Mouse (Mus musculus) olfactory bulb, adult 2 months (tissue): ENCODE results near the gene Adora1. TPM values are rescaled to one million over a fixed set of nuclear protein-coding genes. Genes with fewer than 3 reads are reported as not detected.
"Not testable (repeated sequence)": the region's sequence is repeated elsewhere in the genome, so short reads cannot be mapped to it uniquely, and the experiment has no call there.

Source experiments
- H3K27ac ChIP-seq: fragments of 200-500 bp; 2 replicates; pipeline ENCODE4 v1.5.1; 2012; ENCODE audit warnings: low read depth, low read length; ENCODE audit not compliant: insufficient read depth
- H3K4me1 ChIP-seq: fragments of 200-500 bp; 2 replicates; pipeline ENCODE4 v1.6.1; 2012; ENCODE audit warnings: low read length; ENCODE audit not compliant: control insufficient read depth, insufficient read depth
- H3K4me3 ChIP-seq: fragments of 200-500 bp; 2 replicates; pipeline ENCODE4 v1.5.1; 2012; ENCODE audit warnings: mild to moderate bottlenecking, low read depth, low read length, moderate library complexity; ENCODE audit not compliant: insufficient read depth
- CTCF ChIP-seq: fragments of 200-500 bp; IDR thresholded peaks from 2 replicates; pipeline ENCODE4 v1.5.1; 2012; ENCODE audit warnings: low read depth, mild to moderate bottlenecking, low read length, moderate library complexity; ENCODE audit not compliant: insufficient read depth
- POLR2A ChIP-seq: fragments of 200-500 bp; IDR thresholded peaks from 2 replicates; pipeline ENCODE4 v1.6.1; 2012; ENCODE audit warnings: mild to moderate bottlenecking, low read depth, low read length, moderate library complexity; ENCODE audit not compliant: insufficient read depth
- WGBS: fragments of 180-500 bp; shearing (Covaris S2); methylation state at CpG from one replicate; pipeline ENCODE4 v1.1.7; 2018; 5-methylcytosine and 5-hydroxymethylcytosine counted together
- polyA plus RNA-seq: library from polyadenylated mRNA; stranded (reverse); fragments of >200 nt; gene quantifications from 2 replicates; pipeline ENCODE4 v1.2.4, GENCODE M21; 2012; ENCODE audit warnings: low replicate concordance; ENCODE audit not compliant: missing spikeins, insufficient read depth, insufficient read length

The Adora1 gene
- polyA plus RNA-seq, 1 experiment: not detected

DNA sequence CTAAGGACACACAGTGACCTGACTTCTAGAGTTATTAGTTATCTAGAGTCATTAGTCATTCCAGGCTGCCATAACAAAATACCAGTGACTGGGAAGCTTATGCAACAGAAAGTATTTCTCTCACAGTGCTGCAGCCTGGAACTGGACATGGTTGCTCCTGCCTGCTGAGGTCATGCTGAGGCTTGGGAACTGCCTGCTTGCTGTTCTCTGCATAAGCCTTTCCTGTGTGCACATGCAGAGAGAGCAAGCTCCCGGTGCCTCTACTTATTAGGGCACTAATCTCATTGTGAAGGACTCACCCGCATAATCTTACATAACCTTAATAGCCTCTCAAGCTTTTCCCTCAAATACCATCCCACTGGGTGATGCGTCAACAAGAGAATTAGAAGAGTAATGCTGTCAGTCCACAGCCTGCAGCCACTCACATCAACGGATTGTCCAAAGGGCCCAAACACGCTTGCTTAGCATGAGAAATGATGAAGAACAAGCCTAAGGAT is 37.6 kb upstream of the Adora1 start:
- no peak for TF ChIP-seq CTCF
- no peak for TF ChIP-seq POLR2A
- no peak overlapping the region for H3K4me3 ChIP-seq
- peaks cover 12% of the 10 kb centered on the region for H3K4me1 ChIP-seq
- WGBS: 64% methylated on average over 5 of the region's 5 CpGs
- no peak overlapping the region for H3K27ac ChIP-seq

DNA sequence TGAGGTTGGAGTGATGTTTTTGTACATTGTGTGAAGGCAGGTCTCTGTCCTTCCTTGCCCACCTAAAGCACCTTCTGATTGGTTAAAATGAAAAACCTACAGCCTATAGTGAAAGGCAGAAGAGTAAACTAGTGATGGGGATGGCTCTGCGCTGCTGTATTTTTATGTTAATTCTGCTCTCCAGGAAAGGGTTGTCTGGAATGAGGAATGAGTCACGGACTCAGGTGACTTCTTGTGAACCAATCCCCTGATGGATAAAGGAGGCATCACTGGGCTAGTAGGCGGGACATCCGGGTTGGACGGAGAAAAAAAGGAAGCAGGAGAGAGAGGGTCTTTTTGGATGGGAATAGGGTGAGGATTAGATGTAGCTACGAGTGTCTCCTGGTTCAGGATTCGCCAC is 34.8 kb upstream of the Adora1 start:
- Histone ChIP-seq H3K4me1 (peaks cover 7% of the 10 kb centered on the region), H3K27ac (no peak overlapping the region), H3K4me3 (no peak overlapping the region)
- TF ChIP-seq CTCF (no peak), POLR2A (no peak)
- 81% methylated on average over 7 of the region's 7 CpGs for WGBS

DNA sequence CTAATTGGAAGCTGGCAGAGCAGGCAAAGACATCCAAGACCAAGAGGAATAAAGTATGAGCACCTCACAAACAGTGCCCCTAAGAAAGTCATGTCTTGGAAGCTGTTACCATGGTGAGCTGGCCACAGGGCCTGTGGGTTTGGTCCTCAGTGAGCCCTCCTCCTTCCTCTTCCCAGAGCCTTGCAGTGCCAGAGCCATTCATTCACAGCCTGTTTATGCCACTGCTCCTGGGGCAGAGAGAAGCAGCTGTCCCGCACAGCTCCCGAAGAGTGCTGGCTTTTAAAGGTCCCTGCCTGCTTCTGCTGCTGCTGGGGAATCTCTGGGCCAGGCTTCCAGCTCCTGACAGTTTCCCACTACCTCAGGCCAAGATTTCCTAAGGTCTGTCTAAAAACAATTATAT is 30.6 kb upstream of the Adora1 start:
- Histone ChIP-seq H3K4me3 (no peak overlapping the region), H3K4me1 (no peaks in the 10 kb centered on the region), H3K27ac (no peak overlapping the region)
- WGBS: 55% methylated on average over 2 of the region's 2 CpGs
- no peak for TF ChIP-seq CTCF
- no peak for TF ChIP-seq POLR2A

- TF ChIP-seq POLR2A (no peak), CTCF (no peak)
- no peak overlapping the region for H3K27ac ChIP-seq
- H3K4me3 ChIP-seq: no peak overlapping the region
- H3K4me1 ChIP-seq: no peaks in the 10 kb centered on the region
- 94% methylated on average over 6 of the region's 6 CpGs for WGBS
These were observed 29.1 kb upstream of the Adora1 start for GRCm38 (mm10) chr1:134264341-134264740.

- not testable (repeated sequence) for H3K4me1 ChIP-seq, H3K27ac ChIP-seq, H3K4me3 ChIP-seq
- 91% methylated on average over 1 of the region's 1 CpGs for WGBS
These were observed 14.4 kb upstream of the Adora1 start for GRCm38 (mm10) chr1:134249681-134250080.

- no peak for TF ChIP-seq POLR2A
- no peak for TF ChIP-seq CTCF
- WGBS: 67% methylated on average over 4 of the region's 4 CpGs
- peaks cover 14% of the 10 kb centered on the region for H3K4me1 ChIP-seq
- no peak overlapping the region for H3K27ac ChIP-seq
- no peak overlapping the region for H3K4me3 ChIP-seq
These were observed 11.4 kb upstream of the Adora1 start for GRCm38 (mm10) chr1:134246590-134246989.

GRCm38 (mm10) chr1:134245004-134245717 is 9.9 kb upstream of the Adora1 start:
- peaks cover 23% of the 10 kb centered on the region for H3K4me1 ChIP-seq
- no peak overlapping the region for H3K27ac ChIP-seq
- 61% methylated on average over 14 of the region's 14 CpGs for WGBS
- TF ChIP-seq CTCF (no peak), POLR2A (no peak)
- H3K4me3 ChIP-seq: no peak overlapping the region

DNA sequence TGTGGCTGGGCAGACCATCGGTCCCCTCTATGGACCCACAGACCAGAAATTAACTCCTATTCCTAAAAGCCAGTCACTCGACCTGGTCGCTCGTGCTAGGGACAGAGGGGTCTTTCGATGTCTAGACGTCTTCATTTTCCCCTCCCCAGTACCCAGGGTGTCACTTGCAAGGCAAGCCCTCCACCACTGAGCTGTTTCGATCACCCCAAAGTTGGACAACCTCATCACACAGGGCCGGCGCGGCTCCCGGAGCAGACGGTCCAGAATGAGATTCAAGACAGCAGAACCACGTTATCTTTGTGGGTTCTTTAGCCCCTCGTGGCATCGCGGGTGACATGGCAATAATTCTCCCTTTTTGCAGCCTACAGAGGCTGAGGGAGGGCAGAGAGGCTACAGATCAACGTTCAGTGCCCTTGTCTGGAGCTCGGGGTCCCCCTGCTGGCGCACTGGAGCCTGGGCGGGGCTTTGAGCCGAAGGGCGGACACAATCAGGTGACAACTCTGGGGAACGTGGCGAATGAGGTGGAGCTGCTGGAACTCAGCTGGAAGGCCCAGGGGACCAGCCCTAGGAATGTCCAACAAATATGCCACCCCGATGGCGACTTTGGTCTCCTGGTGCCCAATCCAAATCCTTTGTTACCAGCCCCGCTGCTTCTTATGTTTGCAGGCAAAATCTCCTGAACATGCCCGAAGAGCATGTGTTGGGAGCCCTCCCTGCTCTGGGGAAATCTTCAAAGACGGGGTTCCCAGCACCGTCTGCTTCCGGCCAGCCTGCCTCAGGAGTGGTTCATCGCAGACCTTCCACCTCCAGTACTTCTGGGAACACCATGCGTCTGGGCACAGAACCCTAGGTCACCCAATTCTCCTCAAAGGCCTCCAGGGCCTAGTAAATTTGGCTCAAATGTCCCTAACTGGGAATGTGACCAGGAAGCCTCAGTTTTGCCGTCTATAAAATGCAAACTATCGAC is 9.0 kb upstream of the Adora1 start:
- no peak overlapping the region for H3K27ac ChIP-seq
- WGBS: 25% methylated on average over 35 of the region's 35 CpGs
- H3K4me1 ChIP-seq: peaks cover 23% of the 10 kb centered on the region
- H3K4me3 ChIP-seq: peak overlapping the region; percentile 17
- no peak for TF ChIP-seq POLR2A
- TF ChIP-seq CTCF: peak; percentile 94

DNA sequence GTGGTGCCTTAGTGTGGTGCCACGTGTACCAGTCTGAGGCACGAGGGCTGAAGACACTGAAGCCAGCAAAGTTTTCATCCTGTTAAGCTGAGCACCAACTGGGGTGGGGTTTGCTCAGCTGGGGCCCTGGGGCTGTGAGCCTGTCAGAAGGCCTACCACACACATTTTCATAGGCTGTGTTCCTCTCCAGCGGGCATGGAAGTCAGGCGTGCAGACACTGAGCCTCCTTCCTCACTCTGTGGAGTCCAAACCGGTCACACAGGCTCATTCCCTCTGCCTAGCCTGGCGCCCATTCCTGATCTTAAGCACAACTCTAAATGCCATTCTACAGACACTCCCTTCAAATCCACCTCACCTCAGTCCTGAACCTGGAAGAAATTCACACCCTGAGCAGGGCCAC is 8.3 kb upstream of the Adora1 start:
- no peak for TF ChIP-seq POLR2A
- H3K4me3 ChIP-seq: no peak overlapping the region
- peaks cover 23% of the 10 kb centered on the region for H3K4me1 ChIP-seq
- 80% methylated on average over 6 of the region's 6 CpGs for WGBS
- H3K27ac ChIP-seq: no peak overlapping the region
